Mouse (Mus musculus) liver, embryonic 13.5 days (tissue): Measurements from ENCODE around the gene Inpp5d. TPM values are rescaled to one million over a fixed set of nuclear protein-coding genes. Genes with fewer than 3 reads are reported as not detected.

Experiments used
- ATAC-seq: fragments of 200-750 bp; cut with Nextera tagmentation; 2 replicates; pipeline ENCODE4 v1.8.0; 2017; ENCODE audit warnings: low read depth, mild to moderate bottlenecking, moderate number of reproducible peaks, moderate library complexity
- DNase-seq: peaks from one replicate; pipeline ENCODE4 v3.0.0; 2022
- H3K27ac ChIP-seq: fragments of 300-500 bp; sonication (generic); 2 replicates; pipeline ENCODE4 v1.5.1; 2015; ENCODE audit warnings: moderate library complexity, mild to moderate bottlenecking, inconsistent platforms
- H3K27me3 ChIP-seq: fragments of 300-500 bp; sonication (generic); 2 replicates; pipeline ENCODE4 v1.6.1; 2015; ENCODE audit warnings: mild to moderate bottlenecking, inconsistent platforms
- H3K36me3 ChIP-seq: fragments of 300-500 bp; sonication (generic); 2 replicates; pipeline ENCODE4 v1.6.1; 2015; ENCODE audit warnings: mild to moderate bottlenecking, inconsistent platforms
- H3K4me1 ChIP-seq: fragments of 300-500 bp; sonication (generic); replicated peaks from 2 replicates; pipeline ENCODE4 v1.6.1; 2015; ENCODE audit warnings: inconsistent platforms
- H3K4me2 ChIP-seq: fragments of 300-500 bp; sonication (generic); 2 replicates; pipeline ENCODE4 v1.6.1; 2015; ENCODE audit warnings: inconsistent platforms, mild to moderate bottlenecking, moderate library complexity
- H3K4me3 ChIP-seq: fragments of 300-500 bp; sonication (generic); replicated peaks from 2 replicates; pipeline ENCODE4 v1.5.1; 2015; ENCODE audit warnings: mild to moderate bottlenecking, inconsistent platforms
- H3K9ac ChIP-seq: fragments of 300-500 bp; sonication (generic); 2 replicates; pipeline ENCODE4 v1.6.1; 2015; ENCODE audit warnings: mild to moderate bottlenecking, inconsistent platforms
- H3K9me3 ChIP-seq: fragments of 300-500 bp; sonication (generic); replicated peaks from 2 replicates; pipeline ENCODE4 v1.6.1; 2016; ENCODE audit warnings: inconsistent platforms
- WGBS: fragments of 180-500 bp; shearing (Covaris S2); methylation state at CpG from one replicate; pipeline ENCODE4 v1.1.7; 2015; ENCODE audit not compliant: insufficient replicate concordance; 5-methylcytosine and 5-hydroxymethylcytosine counted together
- polyA plus RNA-seq: library from polyadenylated mRNA; unstranded; fragments of >200 nt; fragmentation: Nextera tagmentation; extraction: Ambion mirVana; gene quantifications from 2 replicates; pipeline ENCODE4 v1.2.1, GENCODE M21; 2015

The Inpp5d gene
- polyA plus RNA-seq, 1 experiment from 2014 or later = 11.0 TPM

GRCm38 (mm10) chr1:87704230-87704629, 84.1 kb downstream of the Inpp5d start:
- no peak for DNase-seq
- no peaks in the 10 kb centered on the region for H3K27me3 ChIP-seq
- H3K4me1 ChIP-seq = peaks cover 49% of the 10 kb centered on the region
- peaks cover 46% of the 10 kb centered on the region for H3K36me3 ChIP-seq
- peak overlapping the region; percentile 93 for H3K27ac ChIP-seq
- 0 out of 2 replicates have a peak overlapping the region, but pooled peaks have one; percentile 8 for H3K4me2 ChIP-seq
- ATAC-seq = no peak
- WGBS = 71% methylated on average over 2 of the region's 2 CpGs
- no peaks in the 10 kb centered on the region for H3K9me3 ChIP-seq
- H3K4me3 ChIP-seq = no peak overlapping the region
- H3K9ac ChIP-seq = peak overlapping the region; percentile 45; the same call in 1 of the 2 replicates

GRCm38 (mm10) chr1:87706361-87706760, 86.2 kb downstream of the Inpp5d start:
- DNase-seq (peak; percentile 65), ATAC-seq (peak; percentile 98)
- Histone ChIP-seq H3K4me3 (no peak overlapping the region), H3K36me3 (peaks cover 38% of the 10 kb centered on the region), H3K4me2 (peak overlapping the region; percentile 28; the same call in 1 of the 2 replicates), H3K9me3 (no peaks in the 10 kb centered on the region), H3K4me1 (peaks cover 64% of the 10 kb centered on the region), H3K9ac (peak overlapping the region; percentile 52), H3K27me3 (no peaks in the 10 kb centered on the region), H3K27ac (peak overlapping the region; percentile 93)
- WGBS = 61% methylated on average over 3 of the region's 3 CpGs

GRCm38 (mm10) chr1:87709020-87709419, 88.9 kb downstream of the Inpp5d start:
- H3K9me3 ChIP-seq = no peaks in the 10 kb centered on the region
- peaks cover 39% of the 10 kb centered on the region for H3K36me3 ChIP-seq
- ATAC-seq (no peak), DNase-seq (no peak)
- no peak overlapping the region for H3K4me2 ChIP-seq
- no peaks in the 10 kb centered on the region for H3K27me3 ChIP-seq
- WGBS = 75% methylated on average over 6 of the region's 6 CpGs
- H3K27ac ChIP-seq = peak overlapping the region; percentile 93
- no peak overlapping the region for H3K9ac ChIP-seq
- peaks cover 86% of the 10 kb centered on the region for H3K4me1 ChIP-seq
- H3K4me3 ChIP-seq = no peak overlapping the region

GRCm38 (mm10) chr1:87709661-87710270, 89.7 kb downstream of the Inpp5d start:
- Histone ChIP-seq H3K4me1 (peaks cover 86% of the 10 kb centered on the region), H3K9ac (0 out of 2 replicates have a peak overlapping the region, but pooled peaks have one; percentile 15), H3K4me2 (no peak overlapping the region), H3K4me3 (no peak overlapping the region), H3K27me3 (no peaks in the 10 kb centered on the region), H3K9me3 (no peaks in the 10 kb centered on the region), H3K27ac (peak overlapping the region; percentile 93), H3K36me3 (peaks cover 42% of the 10 kb centered on the region)
- DNase-seq (no peak), ATAC-seq (no peak)
- 83% methylated on average over 7 of the region's 7 CpGs for WGBS

GRCm38 (mm10) chr1:87711938-87712613, 92.0 kb downstream of the Inpp5d start:
- H3K27ac ChIP-seq = peak overlapping the region; percentile 95

DNA sequence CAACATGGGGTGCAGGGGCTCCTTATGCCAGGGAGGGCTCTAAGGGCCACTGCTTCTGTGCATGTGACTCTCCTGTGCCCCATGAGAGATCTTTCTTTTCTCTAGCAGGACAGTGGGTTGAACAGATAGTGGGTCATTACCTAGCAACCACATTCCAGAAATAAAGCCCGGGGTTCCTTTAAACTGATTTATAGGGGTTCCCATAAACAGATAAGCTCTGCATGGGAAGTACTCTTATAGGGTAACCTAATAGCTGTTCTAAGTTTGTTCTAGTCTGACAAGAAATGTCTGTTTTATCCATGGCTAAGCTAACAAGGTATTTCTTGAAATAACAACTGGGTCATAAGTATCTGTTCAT, 92.5 kb downstream of the Inpp5d start:
- no peak for DNase-seq
- Histone ChIP-seq H3K27me3 (no peaks in the 10 kb centered on the region), H3K4me1 (peaks cover 58% of the 10 kb centered on the region), H3K9me3 (no peaks in the 10 kb centered on the region), H3K27ac (peak overlapping the region; percentile 95), H3K9ac (peak overlapping the region; percentile 62), H3K36me3 (peaks cover 45% of the 10 kb centered on the region), H3K4me3 (peak overlapping the region; percentile 18; the same call in 1 of the 2 replicates), H3K4me2 (peak overlapping the region; percentile 59)
- ATAC-seq = peak; percentile 58
- 23% methylated on average over 1 of the region's 1 CpGs for WGBS

More at GRCm38 (mm10) chr1:87711938-87712613, 92.0 kb downstream of the Inpp5d start:
- peak overlapping the region; percentile 18; the same call in 1 of the 2 replicates for H3K4me3 ChIP-seq
- peaks cover 46% of the 10 kb centered on the region for H3K36me3 ChIP-seq
- WGBS = 33% methylated on average over 10 of the region's 10 CpGs
- peak overlapping the region; percentile 59 for H3K4me2 ChIP-seq
- no peaks in the 10 kb centered on the region for H3K27me3 ChIP-seq
- no peaks in the 10 kb centered on the region for H3K9me3 ChIP-seq
- ATAC-seq (peak; percentile 92), DNase-seq (peak; percentile 75)
- peaks cover 63% of the 10 kb centered on the region for H3K4me1 ChIP-seq
- H3K9ac ChIP-seq = peak overlapping the region; percentile 64

GRCm38 (mm10) chr1:87721382-87721781, 101.3 kb downstream of the Inpp5d start:
- Histone ChIP-seq H3K4me1 (peaks cover 9% of the 10 kb centered on the region; the same call in 1 of the 2 replicates), H3K27me3 (no peaks in the 10 kb centered on the region), H3K36me3 (peaks cover 11% of the 10 kb centered on the region; the same call in 1 of the 2 replicates), H3K4me3 (no peak overlapping the region), H3K9ac (no peak overlapping the region), H3K9me3 (no peaks in the 10 kb centered on the region), H3K4me2 (no peak overlapping the region), H3K27ac (no peak overlapping the region)
- peak; percentile 38 for ATAC-seq
- DNase-seq = peak; percentile 28
- whole genome bisulfite sequencing = 42% methylated on average over 8 of the region's 8 CpGs

DNA sequence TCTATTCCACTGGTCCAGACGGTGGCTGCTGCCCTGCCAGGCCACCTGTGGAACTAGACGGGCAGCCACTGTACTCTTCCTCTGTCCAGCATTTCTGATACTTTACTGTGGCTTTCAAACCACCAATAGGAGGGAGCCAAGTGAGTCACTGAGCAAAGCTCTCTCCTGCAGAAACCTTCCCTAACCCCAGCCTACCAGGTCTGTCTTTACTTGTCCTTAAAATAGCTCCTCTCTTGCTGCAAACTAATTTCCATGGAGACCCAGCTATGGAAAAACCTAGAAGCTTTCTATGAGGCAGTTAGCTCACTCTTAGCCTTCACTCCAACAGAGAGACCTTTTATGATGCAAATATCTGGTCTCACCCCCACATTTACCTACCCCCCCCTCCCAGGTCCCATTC, 102.0 kb downstream of the Inpp5d start:
- H3K27me3 ChIP-seq = no peaks in the 10 kb centered on the region
- H3K27ac ChIP-seq = no peak overlapping the region
- no peak for ATAC-seq
- peaks cover 9% of the 10 kb centered on the region; the same call in 1 of the 2 replicates for H3K4me1 ChIP-seq
- H3K4me3 ChIP-seq = no peak overlapping the region
- no peak overlapping the region for H3K4me2 ChIP-seq
- DNase-seq = no peak
- no peak overlapping the region for H3K9ac ChIP-seq
- H3K9me3 ChIP-seq = no peaks in the 10 kb centered on the region
- peaks cover 11% of the 10 kb centered on the region; the same call in 1 of the 2 replicates for H3K36me3 ChIP-seq
- 59% methylated on average over 2 of the region's 2 CpGs for WGBS

DNA sequence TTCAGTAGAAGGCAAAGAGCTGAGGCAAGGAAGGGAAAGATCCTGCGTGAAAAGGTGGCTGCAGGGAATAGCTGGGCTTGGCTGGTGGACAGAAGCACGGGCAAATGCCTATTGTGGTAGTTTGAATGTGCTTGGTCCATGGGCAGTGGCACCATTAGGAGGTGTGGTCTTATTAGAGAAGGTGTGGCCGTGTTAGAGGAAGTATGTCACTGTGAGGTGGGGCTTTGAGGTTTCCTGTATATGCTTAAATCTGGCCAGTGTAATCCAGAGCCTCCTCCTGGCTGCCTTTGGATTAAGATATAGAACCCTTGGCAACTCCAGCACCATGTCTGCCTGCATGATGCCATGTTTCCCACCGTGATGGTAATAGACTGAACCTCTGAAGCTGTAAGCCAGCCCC, 103.2 kb downstream of the Inpp5d start:
- H3K27me3 ChIP-seq = no peaks in the 10 kb centered on the region
- ATAC-seq (no peak), DNase-seq (no peak)
- 44% methylated on average over 4 of the region's 4 CpGs for WGBS
- no peak overlapping the region for H3K4me3 ChIP-seq
- H3K9me3 ChIP-seq = no peaks in the 10 kb centered on the region
- no peak overlapping the region for H3K27ac ChIP-seq
- peaks cover 5% of the 10 kb centered on the region; the same call in 1 of the 2 replicates for H3K36me3 ChIP-seq
- H3K4me1 ChIP-seq = peaks cover 9% of the 10 kb centered on the region; the same call in 1 of the 2 replicates
- no peak overlapping the region for H3K9ac ChIP-seq
- H3K4me2 ChIP-seq = no peak overlapping the region

- H3K36me3 ChIP-seq = no peaks in the 10 kb centered on the region
- H3K9ac ChIP-seq = no peak overlapping the region
- 51% methylated on average over 2 of the region's 2 CpGs for WGBS
- ATAC-seq (no peak), DNase-seq (no peak)
- H3K4me3 ChIP-seq = no peak overlapping the region
- H3K4me1 ChIP-seq = no peaks in the 10 kb centered on the region
- H3K27me3 ChIP-seq = no peaks in the 10 kb centered on the region; the same call in 1 of the 2 replicates
- H3K4me2 ChIP-seq = no peak overlapping the region
- H3K27ac ChIP-seq = no peak overlapping the region
- H3K9me3 ChIP-seq = no peaks in the 10 kb centered on the region
Measured at GRCm38 (mm10) chr1:87729070-87729469, 109.0 kb downstream of the Inpp5d start.

GRCm38 (mm10) chr1:87729850-87730249, 109.7 kb downstream of the Inpp5d start:
- ATAC-seq = no peak
- no peaks in the 10 kb centered on the region for H3K36me3 ChIP-seq
- H3K4me2 ChIP-seq = no peak overlapping the region

More at GRCm38 (mm10) chr1:87729850-87730249, 109.7 kb downstream of the Inpp5d start:
- H3K9me3 ChIP-seq = no peaks in the 10 kb centered on the region
- H3K9ac ChIP-seq = no peak overlapping the region
- H3K4me1 ChIP-seq = no peaks in the 10 kb centered on the region
- no peak overlapping the region for H3K27ac ChIP-seq
- no peak for DNase-seq
- no peak overlapping the region for H3K4me3 ChIP-seq
- H3K27me3 ChIP-seq = no peaks in the 10 kb centered on the region; the same call in 1 of the 2 replicates
- 64% methylated on average over 6 of the region's 6 CpGs for WGBS
